In the genomic region with DNA sequence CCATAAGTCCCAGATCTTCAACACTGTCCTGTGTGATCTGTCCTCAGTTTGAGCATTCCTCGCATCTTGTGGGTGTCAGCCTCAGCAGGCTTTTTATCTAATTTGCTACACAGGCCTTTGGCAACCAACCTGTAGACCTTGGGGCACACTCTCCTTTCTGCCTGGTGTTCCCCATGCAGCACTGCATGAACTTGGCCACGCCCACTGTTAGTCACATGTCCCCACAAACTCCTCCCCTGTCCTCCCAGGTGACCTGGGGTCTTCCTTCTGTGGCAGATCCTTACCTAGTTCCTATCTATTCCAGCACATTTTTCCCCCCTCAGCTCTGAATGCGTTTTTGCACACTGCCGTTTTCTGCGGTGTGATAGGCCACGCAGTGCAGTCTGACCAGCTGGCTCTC, we compare ENCODE assay signal across 23 mouse cellular contexts. TPM values are rescaled to one million over a fixed set of nuclear protein-coding genes. Genes with fewer than 3 reads are reported as not detected.
DNase-seq lines count a peak whose midpoint lies in the region; ATAC-seq lines count a peak whose summit lies in the region.
"Had no signal": no experiment of that assay in that cellular context is flagged by ENCODE, and none has a peak within 500 bp of the region (broad histone marks: within the 10 kb centered on the region; RNA-seq: fewer than 3 reads in every experiment).

No protein-coding gene starts in this region.

- no peaks in the 10 kb centered on the region for H3K27me3 ChIP-seq in hindbrain, embryonic 16.5 days (replicated peaks; ENCODE audit: control insufficient read depth, insufficient read depth, low read length)
- no peaks in the 10 kb centered on the region for H3K27me3 ChIP-seq in hindbrain, embryonic 12.5 days
- H3K27me3 ChIP-seq: embryonic facial prominence, embryonic 13.5 days; forebrain, embryonic 12.5 days; heart, embryonic 15.5 days had no signal

- H3K27ac ChIP-seq in hindbrain, embryonic 16.5 days (ENCODE audit: low read depth, low read length), result no peak overlapping the region
- no peak overlapping the region for H3K27ac ChIP-seq in hindbrain, embryonic 12.5 days
- H3K27ac ChIP-seq: embryonic facial prominence, embryonic 13.5 days; forebrain, embryonic 12.5 days; heart, embryonic 10.5 days; heart, embryonic 15.5 days; hindbrain, embryonic 14.5 days had no signal

- no peak overlapping the region for H3K4me2 ChIP-seq in hindbrain, embryonic 16.5 days (ENCODE audit: low read length)
- no peak overlapping the region for H3K4me2 ChIP-seq in hindbrain, embryonic 12.5 days (replicated peaks)
- H3K4me2 ChIP-seq: embryonic facial prominence, embryonic 13.5 days; forebrain, embryonic 12.5 days; heart, embryonic 15.5 days; hindbrain, embryonic 14.5 days had no signal

- peaks cover 3% of the 10 kb centered on the region for H3K4me1 ChIP-seq in hindbrain, embryonic 16.5 days (ENCODE audit: control insufficient read depth, insufficient read depth, low read depth, low read length)
- no peaks in the 10 kb centered on the region for H3K4me1 ChIP-seq in hindbrain, embryonic 12.5 days
- H3K4me1 ChIP-seq: forebrain, embryonic 12.5 days; heart, embryonic 10.5 days; heart, embryonic 15.5 days had no signal

- no peak overlapping the region for H3K9ac ChIP-seq in hindbrain, embryonic 16.5 days (ENCODE audit: low read depth, low read length)
- no peak overlapping the region for H3K9ac ChIP-seq in hindbrain, embryonic 12.5 days
- H3K9ac ChIP-seq: embryonic facial prominence, embryonic 13.5 days; forebrain, embryonic 12.5 days; heart, embryonic 15.5 days; hindbrain, embryonic 14.5 days had no signal

- H3K4me3 ChIP-seq in hindbrain, embryonic 16.5 days (ENCODE audit: low read length), result no peak overlapping the region
- no peak overlapping the region for H3K4me3 ChIP-seq in hindbrain, embryonic 12.5 days
- H3K4me3 ChIP-seq: embryonic facial prominence, embryonic 13.5 days; forebrain, embryonic 12.5 days; heart, embryonic 10.5 days; heart, embryonic 15.5 days had no signal

- DNase-seq in thymus, postnatal 4 days, result peak; percentile 8
- DNase-seq in thymus, postnatal 14 days, result no peak
- peak; percentile 31 for DNase-seq in WW6 (ENCODE audit: low read depth, low spot score)
- DNase-seq in ovary, postnatal 14 days (ENCODE audit: low spot score), result no peak
- no peak for DNase-seq in ovary, postnatal 10 days (ENCODE audit: low spot score)
- DNase-seq: adrenal gland, postnatal 14 days; B cell, adult 2 months; cerebellum, adult 11-12 months; cerebellum, adult 9-10 months; cerebellum, postnatal 25 days; gastrocnemius, postnatal 10 days; heart, adult 18-20 months; heart, postnatal 14 days had no signal

- ATAC-seq in hindbrain, embryonic 16.5 days, result 0 out of 2 replicates have a peak, but pooled peaks have one; percentile 41
- no peak for ATAC-seq in hindbrain, embryonic 12.5 days (ENCODE audit: low FRiP score)
- no peak for ATAC-seq in megakaryocyte, adult 5-6 weeks (ENCODE audit: poor library complexity, severe bottlenecking)
- ATAC-seq: forebrain, embryonic 16.5 days had no signal

- WGBS in hindbrain, embryonic 16.5 days, result 88% methylated on average over 6 of the region's 6 CpGs
- WGBS in hindbrain, embryonic 12.5 days, result 85% methylated on average over 6 of the region's 6 CpGs

- H3K36me3 ChIP-seq in hindbrain, embryonic 16.5 days (ENCODE audit: control insufficient read depth, insufficient read depth, low read length), result no peaks in the 10 kb centered on the region
- no peaks in the 10 kb centered on the region for H3K36me3 ChIP-seq in hindbrain, embryonic 12.5 days
- H3K36me3 ChIP-seq: embryonic facial prominence, embryonic 13.5 days; forebrain, embryonic 12.5 days; heart, embryonic 10.5 days; heart, embryonic 15.5 days had no signal

- no peaks in the 10 kb centered on the region for H3K9me3 ChIP-seq in hindbrain, embryonic 16.5 days (ENCODE audit: control insufficient read depth, low read length)
- no peaks in the 10 kb centered on the region for H3K9me3 ChIP-seq in hindbrain, embryonic 12.5 days (replicated peaks)
- H3K9me3 ChIP-seq: embryonic facial prominence, embryonic 13.5 days; forebrain, embryonic 12.5 days; heart, embryonic 10.5 days; heart, embryonic 15.5 days had no signal

RNA-seq across cellular contexts. Expression of gene Ank3, which starts 55.0 kb away (rescaled TPM):
- polyA plus RNA-seq in hindbrain, embryonic 16.5 days (2015; fragmentation: Nextera tagmentation; extraction: Ambion mirVana), result 69.3 and 74.7 TPM in 2 replicates
- 91.0 and 110 TPM in 2 replicates for polyA plus RNA-seq in hindbrain, embryonic 12.5 days (2016; fragmentation: Nextera tagmentation; extraction: Ambion mirVana)
- not detected in 2 replicates for total RNA-seq in megakaryocyte, adult 5-6 weeks (2015)
- 0.33 TPM in 1 of 2 replicates, not detected in the other for total RNA-seq in megakaryocyte, adult 5-6 weeks (2017)
- total RNA-seq: hematopoietic stem cell, adult 5-6 weeks had no signal

Comparison
In these comparisons a context has a peak if more than half of its experiments do, and no peak if none do; other contexts are left out.
1. DNase-seq: peak in thymus, postnatal 4 days (single experiment) and WW6 (single experiment); none in thymus, postnatal 14 days (single experiment), ovary, postnatal 14 days (single experiment) and ovary, postnatal 10 days (single experiment).